Comparison of ENCODE assay signal across 8 mouse cellular contexts in genomic region chr1:171412446-171412845, GRCm38 (mm10). TPM values are rescaled to one million over a fixed set of nuclear protein-coding genes. Genes with fewer than 3 reads are reported as not detected.
A peak's percentile ranks its signal among the peaks of the same experiment; 100 is the strongest.
DNase-seq lines count a peak whose midpoint lies in the region; ATAC-seq and TF ChIP-seq lines count a peak whose summit lies in the region.

No protein-coding gene starts in this region.

- peak overlapping the region; percentile 15; the same call in 1 of the 2 replicates for H3K9ac ChIP-seq in liver, adult 2 months (ENCODE audit: low read depth, low read length)
- H3K9ac ChIP-seq in forebrain, embryonic 11.5 days (ENCODE audit: low read length), result peak overlapping the region; percentile 98
- H3K9ac ChIP-seq in intestine, embryonic 14.5 days (ENCODE audit: low read length), result peak overlapping the region; percentile 93
- peak overlapping the region; percentile 98 for H3K9ac ChIP-seq in midbrain, embryonic 14.5 days (replicated peaks; ENCODE audit: low read length)

- peaks cover 29% of the 10 kb centered on the region for H3K79me2 ChIP-seq in liver, adult 2 months (ENCODE audit: control insufficient read depth, insufficient read depth, low read length)

- peak overlapping the region; percentile 49 for H3K4me2 ChIP-seq in forebrain, embryonic 11.5 days (ENCODE audit: low read depth, low read length, severe bottlenecking)
- peak overlapping the region; percentile 57 for H3K4me2 ChIP-seq in intestine, embryonic 14.5 days (ENCODE audit: low read length)
- H3K4me2 ChIP-seq in midbrain, embryonic 14.5 days (ENCODE audit: low read length), result peak overlapping the region; percentile 52

- no peak for TF ChIP-seq POLR2A in liver, adult 2 months (IDR thresholded peaks at IDR 0.05; ENCODE audit: extremely low read depth, insufficient read depth, low read length)

- no peaks in the 10 kb centered on the region for H3K27me3 ChIP-seq in liver, adult 2 months (ENCODE audit: control insufficient read depth, insufficient read depth, low read length)
- H3K27me3 ChIP-seq in forebrain, embryonic 11.5 days (ENCODE audit: control insufficient read depth, insufficient read depth, low read length), result no peaks in the 10 kb centered on the region
- no peaks in the 10 kb centered on the region for H3K27me3 ChIP-seq in intestine, embryonic 14.5 days (replicated peaks; ENCODE audit: control insufficient read depth, insufficient read depth, low read length)
- no peaks in the 10 kb centered on the region for H3K27me3 ChIP-seq in midbrain, embryonic 14.5 days (ENCODE audit: control insufficient read depth, insufficient read depth, low read length)

- WGBS in liver, adult 2 months, result 42% methylated on average over 3 of the region's 3 CpGs
- 50% methylated on average over 3 of the region's 3 CpGs for WGBS in forebrain, embryonic 11.5 days
- 30% methylated on average over 3 of the region's 3 CpGs for WGBS in intestine, embryonic 14.5 days
- 27% methylated on average over 3 of the region's 3 CpGs for WGBS in midbrain, embryonic 14.5 days

- ATAC-seq in forebrain, embryonic 11.5 days (replicated peaks; ENCODE audit: low FRiP score), result no peak
- no peak for ATAC-seq in intestine, embryonic 14.5 days (replicated peaks; ENCODE audit: low FRiP score, low TSS enrichment, low read depth)
- ATAC-seq in midbrain, embryonic 14.5 days (ENCODE audit: low FRiP score, low TSS enrichment), result no peak

- TF ChIP-seq CTCF in liver, adult 2 months (IDR thresholded peaks at IDR 0.05; ENCODE audit: low read depth, low read length), result no peak

- H3K4me3 ChIP-seq in liver, adult 2 months (ENCODE audit: insufficient read depth, low read depth, low read length), result peak overlapping the region; percentile 86
- H3K4me3 ChIP-seq in forebrain, embryonic 11.5 days (ENCODE audit: low read depth, low read length), result peak overlapping the region; percentile 94
- H3K4me3 ChIP-seq in intestine, embryonic 14.5 days (ENCODE audit: low read depth, low read length), result peak overlapping the region; percentile 69
- H3K4me3 ChIP-seq in midbrain, embryonic 14.5 days (replicated peaks; ENCODE audit: low read depth, low read length), result peak overlapping the region; percentile 99

- peaks cover 8% of the 10 kb centered on the region for H3K36me3 ChIP-seq in liver, adult 2 months (ENCODE audit: control insufficient read depth, insufficient read depth, low read length)
- H3K36me3 ChIP-seq in forebrain, embryonic 11.5 days (ENCODE audit: control insufficient read depth, insufficient read depth, low read length), result peaks cover 15% of the 10 kb centered on the region; the same call in 1 of the 2 replicates
- H3K36me3 ChIP-seq in intestine, embryonic 14.5 days (ENCODE audit: control insufficient read depth, insufficient read depth, low read length), result peaks cover 33% of the 10 kb centered on the region
- peaks cover 30% of the 10 kb centered on the region for H3K36me3 ChIP-seq in midbrain, embryonic 14.5 days (ENCODE audit: control insufficient read depth, insufficient read depth, low read length)

- H3K27ac ChIP-seq in liver, adult 2 months (replicated peaks; ENCODE audit: insufficient read depth, low read depth, low read length), result peak overlapping the region; percentile 89
- H3K27ac ChIP-seq in forebrain, embryonic 11.5 days (ENCODE audit: low read depth, low read length), result peak overlapping the region; percentile 84; the same call in 1 of the 2 replicates
- peak overlapping the region; percentile 86 for H3K27ac ChIP-seq in intestine, embryonic 14.5 days (ENCODE audit: low read depth)
- peak overlapping the region; percentile 95 for H3K27ac ChIP-seq in midbrain, embryonic 14.5 days (replicated peaks; ENCODE audit: low read depth, low read length)

- H3K9me3 ChIP-seq in forebrain, embryonic 11.5 days (ENCODE audit: control insufficient read depth, low read length), result no peaks in the 10 kb centered on the region
- no peaks in the 10 kb centered on the region for H3K9me3 ChIP-seq in intestine, embryonic 14.5 days (ENCODE audit: control insufficient read depth, low read length)
- H3K9me3 ChIP-seq in midbrain, embryonic 14.5 days (ENCODE audit: control insufficient read depth, low read length), result no peaks in the 10 kb centered on the region

- no peak for DNase-seq in liver, adult 2 months (ENCODE audit: extremely low read depth, low read depth, low spot score)
- DNase-seq in liver, result no peak
- DNase-seq in R1 (ENCODE audit: low read depth, low spot score), result peak; percentile 76
- no peak for DNase-seq in forebrain, embryonic 11.5 days (ENCODE audit: low spot score)
- no peak for DNase-seq in intestine, embryonic 14.5 days (ENCODE audit: low spot score)
- peak; percentile 82 for DNase-seq in midbrain, embryonic 14.5 days
- no peak for DNase-seq in yolk sac, embryonic 10.5 days (ENCODE audit: low spot score)
- no peak for DNase-seq in adrenal gland, postnatal 25 days

- peaks cover 18% of the 10 kb centered on the region for H3K4me1 ChIP-seq in liver, adult 2 months (ENCODE audit: control insufficient read depth, insufficient read depth, low read length)
- peaks cover 3% of the 10 kb centered on the region; the same call in 1 of the 2 replicates for H3K4me1 ChIP-seq in forebrain, embryonic 11.5 days (replicated peaks; ENCODE audit: control insufficient read depth, insufficient read depth, low read length)
- H3K4me1 ChIP-seq in intestine, embryonic 14.5 days (replicated peaks; ENCODE audit: control insufficient read depth, insufficient read depth, low read length), result peaks cover 10% of the 10 kb centered on the region
- H3K4me1 ChIP-seq in midbrain, embryonic 14.5 days (ENCODE audit: control insufficient read depth, insufficient read depth, low read length), result peaks cover 16% of the 10 kb centered on the region

RNA-seq across cellular contexts. Expression of gene Usf1, which starts 1.3 kb away (rescaled TPM):
- total RNA-seq in liver, adult 2 months (2014; rRNA removed), result 27.2 and 33.7 TPM in 2 replicates
- polyA plus RNA-seq in liver, adult 2 months (2012; rRNA removed), result 39.4 and 44.7 TPM in 2 replicates
- polyA plus RNA-seq in forebrain, embryonic 11.5 days (2014; fragmentation: Nextera tagmentation; extraction: Ambion mirVana), result 152 and 170 TPM in 2 replicates
- polyA plus RNA-seq in intestine, embryonic 14.5 days (2014; fragmentation: Nextera tagmentation; extraction: Ambion mirVana), result 73.7 and 83.4 TPM in 2 replicates
- polyA plus RNA-seq in midbrain, embryonic 14.5 days (2014; fragmentation: Nextera tagmentation; extraction: Ambion mirVana), result 207 and 236 TPM in 2 replicates
- total RNA-seq in adrenal gland, postnatal 25 days (2021), result 62.9 and 95.1 TPM in 2 replicates

RNA-seq across cellular contexts. Expression of gene Tstd1, which starts 6.2 kb away (rescaled TPM):
- total RNA-seq in liver, adult 2 months (2014; rRNA removed), result 26.6 and 27.8 TPM in 2 replicates
- polyA plus RNA-seq in liver, adult 2 months (2012; rRNA removed), result 50.6 and 57.2 TPM in 2 replicates
- 4.1 and 5.6 TPM in 2 replicates for polyA plus RNA-seq in forebrain, embryonic 11.5 days (2014; fragmentation: Nextera tagmentation; extraction: Ambion mirVana)
- polyA plus RNA-seq in intestine, embryonic 14.5 days (2014; fragmentation: Nextera tagmentation; extraction: Ambion mirVana), result 2.8 and 3.4 TPM in 2 replicates
- polyA plus RNA-seq in midbrain, embryonic 14.5 days (2014; fragmentation: Nextera tagmentation; extraction: Ambion mirVana), result 5.7 and 6.2 TPM in 2 replicates
- total RNA-seq in adrenal gland, postnatal 25 days (2021), result 5.2 and 6.3 TPM in 2 replicates

RNA-seq across cellular contexts. Expression of gene Arhgap30, which starts 23.7 kb away (rescaled TPM):
- total RNA-seq in liver, adult 2 months (2014; rRNA removed), result 2.4 and 2.8 TPM in 2 replicates
- 1.3 and 2.0 TPM in 2 replicates for polyA plus RNA-seq in liver, adult 2 months (2012; rRNA removed)
- 0.49 and 0.53 TPM in 2 replicates for polyA plus RNA-seq in forebrain, embryonic 11.5 days (2014; fragmentation: Nextera tagmentation; extraction: Ambion mirVana)
- 1.1 and 1.3 TPM in 2 replicates for polyA plus RNA-seq in intestine, embryonic 14.5 days (2014; fragmentation: Nextera tagmentation; extraction: Ambion mirVana)
- polyA plus RNA-seq in midbrain, embryonic 14.5 days (2014; fragmentation: Nextera tagmentation; extraction: Ambion mirVana), result 0.09 and 0.42 TPM in 2 replicates
- 1.8 and 2.2 TPM in 2 replicates for total RNA-seq in adrenal gland, postnatal 25 days (2021)

RNA-seq across cellular contexts. Expression of gene F11r, which starts 24.9 kb away (rescaled TPM):
- 39.1 and 56.8 TPM in 2 replicates for total RNA-seq in liver, adult 2 months (2014; rRNA removed)
- polyA plus RNA-seq in liver, adult 2 months (2012; rRNA removed), result 47.7 and 60.4 TPM in 2 replicates
- polyA plus RNA-seq in forebrain, embryonic 11.5 days (2014; fragmentation: Nextera tagmentation; extraction: Ambion mirVana), result 12.8 and 13.4 TPM in 2 replicates
- 88.7 and 92.1 TPM in 2 replicates for polyA plus RNA-seq in intestine, embryonic 14.5 days (2014; fragmentation: Nextera tagmentation; extraction: Ambion mirVana)
- polyA plus RNA-seq in midbrain, embryonic 14.5 days (2014; fragmentation: Nextera tagmentation; extraction: Ambion mirVana), result 3.3 and 8.1 TPM in 2 replicates
- total RNA-seq in adrenal gland, postnatal 25 days (2021), result 40.1 and 59.7 TPM in 2 replicates

RNA-seq across cellular contexts. Expression of gene Nectin4, which starts 42.5 kb away (rescaled TPM):
- 0.09 and 0.20 TPM in 2 replicates for total RNA-seq in liver, adult 2 months (2014; rRNA removed)
- 0.09 and 0.16 TPM in 2 replicates for polyA plus RNA-seq in liver, adult 2 months (2012; rRNA removed)
- polyA plus RNA-seq in forebrain, embryonic 11.5 days (2014; fragmentation: Nextera tagmentation; extraction: Ambion mirVana), result 0.90 and 1.2 TPM in 2 replicates
- 2.6 and 2.8 TPM in 2 replicates for polyA plus RNA-seq in intestine, embryonic 14.5 days (2014; fragmentation: Nextera tagmentation; extraction: Ambion mirVana)
- polyA plus RNA-seq in midbrain, embryonic 14.5 days (2014; fragmentation: Nextera tagmentation; extraction: Ambion mirVana), result 1.4 and 1.6 TPM in 2 replicates
- total RNA-seq in adrenal gland, postnatal 25 days (2021), result 0.12 TPM in 1 of 2 replicates, not detected in the other

Comparison
In these comparisons a context has a peak if more than half of its experiments do, and no peak if none do; other contexts are left out.
1. DNase-seq: peak in R1 (single experiment) and midbrain, embryonic 14.5 days (single experiment); none in liver, adult 2 months (single experiment), liver (single experiment), forebrain, embryonic 11.5 days (single experiment), intestine, embryonic 14.5 days (single experiment), yolk sac, embryonic 10.5 days (single experiment) and adrenal gland, postnatal 25 days (single experiment).
2. H3K9ac ChIP-seq: peak in every context shown above with its lines; median percentile 98 in forebrain, embryonic 11.5 days; 98 in midbrain, embryonic 14.5 days; 93 in intestine, embryonic 14.5 days; 15 in liver, adult 2 months.
3. Peak in every context shown above with its lines, with median percentiles within 50 percentile points of each other: H3K27ac ChIP-seq, H3K4me3 ChIP-seq and H3K4me2 ChIP-seq.